Mouse (Mus musculus) inflammation-experienced regulatory T-cells, adult 16 weeks (primary cell): ENCODE measurements around the gene Thrsp. TPM values are rescaled to one million over a fixed set of nuclear protein-coding genes. Genes with fewer than 3 reads are reported as not detected.

ENCODE experiments used
- polyA plus RNA-seq: library from polyadenylated mRNA; unstranded; fragments of 100-300 nt; shearing (Covaris generic); gene quantifications from one replicate; pipeline ENCODE4 v1.2.1, GENCODE M21; 2017

The Thrsp gene
- not detected for polyA plus RNA-seq

DNA sequence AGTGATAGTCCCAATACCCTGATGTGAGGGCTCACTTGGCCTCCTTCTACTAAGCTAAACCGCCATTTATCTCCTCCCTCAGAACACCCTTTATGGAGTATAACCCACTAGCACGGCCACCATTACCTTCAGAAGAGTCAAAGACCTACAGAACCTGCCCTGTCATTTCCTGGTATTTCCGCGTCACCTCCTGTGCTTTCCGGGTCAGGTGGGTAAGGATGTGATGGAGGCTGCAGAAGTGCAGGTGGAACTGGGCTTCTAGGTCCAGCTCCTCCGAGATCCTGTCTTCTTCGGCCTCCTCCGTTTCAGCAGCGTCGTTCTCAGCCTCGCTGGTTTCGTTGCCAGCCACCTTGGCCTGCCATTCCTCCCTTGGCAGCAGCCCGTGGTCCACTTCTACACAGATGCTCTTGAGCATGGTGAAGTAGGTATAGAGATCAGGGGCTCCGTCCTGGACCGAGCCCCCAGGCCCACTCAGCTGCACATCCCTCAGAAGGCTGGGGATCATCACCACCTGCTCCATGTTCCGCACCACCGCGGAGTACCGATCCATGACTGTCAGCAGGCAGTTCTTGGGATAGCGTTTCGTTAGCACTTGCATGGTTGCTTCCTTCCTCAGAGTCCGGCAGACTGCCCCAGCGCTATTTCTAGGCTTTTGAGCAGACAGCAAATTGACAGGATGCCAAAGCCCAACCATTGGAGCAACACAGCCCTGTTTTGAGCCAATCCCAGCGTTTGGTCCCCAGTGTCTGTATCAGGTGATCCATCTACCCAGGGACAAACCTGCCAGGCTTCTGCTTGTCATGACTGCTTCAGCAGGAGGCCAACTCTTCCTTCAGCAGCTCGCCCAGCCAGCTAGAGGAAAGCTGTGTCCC lies at the start of gene Thrsp:
TSS of gene Thrsp (minus strand) at position 825 of the 872 bp plus-strand sequence.

DNA sequence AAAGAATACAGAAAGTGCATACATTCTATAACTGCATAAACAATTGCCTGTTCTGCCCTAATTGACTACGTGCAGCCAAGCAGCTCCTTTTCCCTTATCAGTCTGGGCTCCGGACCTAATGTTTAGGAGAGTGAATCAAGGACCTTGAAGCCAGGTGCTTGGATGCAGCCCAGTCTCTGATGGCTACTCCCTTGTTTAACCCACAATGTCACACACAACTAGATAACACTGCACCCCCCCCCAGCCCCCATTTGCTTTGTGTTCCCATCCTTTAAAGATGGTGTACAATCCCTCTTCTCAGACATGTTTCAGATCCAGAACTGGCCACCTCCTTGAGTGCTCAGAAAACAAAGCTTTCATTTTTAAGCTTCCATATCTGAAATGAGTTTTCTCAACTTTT lies 33.5 kb upstream of the Thrsp start, which contains the start of gene Kctd14:
TSS of gene Kctd14 (plus strand) at position 301 of the 400 bp plus-strand sequence.

DNA sequence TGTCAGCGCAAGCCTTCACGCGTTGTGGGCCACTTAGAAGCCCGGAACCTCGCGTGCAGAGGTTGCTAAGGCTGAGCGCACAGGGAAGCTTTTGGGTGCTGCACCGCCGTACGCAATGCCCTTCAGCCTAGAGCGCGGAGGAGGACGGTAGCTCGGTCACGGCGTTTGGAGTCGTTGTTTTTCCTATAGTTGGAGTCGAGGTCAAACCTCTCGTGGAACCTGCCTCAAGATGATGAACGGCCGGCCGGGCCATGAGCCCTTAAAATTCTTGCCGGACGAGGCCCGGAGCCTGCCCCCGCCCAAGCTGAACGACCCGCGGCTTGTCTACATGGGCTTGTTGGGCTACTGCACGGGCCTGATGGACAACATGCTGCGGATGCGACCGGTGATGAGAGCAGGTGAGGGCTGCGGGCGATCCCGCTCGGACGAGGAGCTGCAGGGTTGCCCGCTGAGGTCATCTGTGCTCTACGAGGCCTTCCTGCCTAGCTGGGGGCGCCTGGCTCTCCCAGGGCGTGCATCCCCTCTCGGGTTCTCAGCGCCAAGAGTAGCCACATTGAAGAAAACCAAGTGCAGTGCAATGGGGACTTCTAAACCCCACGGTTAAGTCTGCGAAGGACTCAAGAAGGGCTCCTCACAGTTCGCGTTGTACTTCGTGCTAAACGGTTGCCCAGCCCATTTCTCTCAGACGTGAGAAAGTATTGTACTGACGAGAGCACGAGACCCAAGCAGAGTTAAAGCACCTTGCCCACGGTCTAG lies 17.4 kb downstream of the Thrsp start, which contains the start of gene Ndufc2:
TSS of gene Ndufc2 (plus strand) at position 44 of the 756 bp plus-strand sequence.

Other genes starting within 250 kb of the Thrsp start
- gene Usp35, start 85.7 kb downstream of the Thrsp start, polyA plus RNA-seq: 1.2 TPM
- 3.6 TPM for gene Kctd21, start 85.4 kb downstream of the Thrsp start, polyA plus RNA-seq
- gene Alg8, start 46.1 kb downstream of the Thrsp start, polyA plus RNA-seq: 23.0 TPM
- gene Ndufc2, start 17.7 kb downstream of the Thrsp start, polyA plus RNA-seq: 165 TPM
- 0.32 TPM for gene Kctd14, start 33.6 kb upstream of the Thrsp start, polyA plus RNA-seq
- 62.4 TPM for gene Ints4, start 63.2 kb upstream of the Thrsp start, polyA plus RNA-seq
- 53.9 TPM for gene Aamdc, start 161.8 kb upstream of the Thrsp start, polyA plus RNA-seq
- gene Rsf1, start 162.2 kb upstream of the Thrsp start, polyA plus RNA-seq: 26.1 TPM